Mouse (Mus musculus) stomach, postnatal 0 days (tissue): Measurements from ENCODE around the gene Slc6a15. TPM values are rescaled to one million over a fixed set of nuclear protein-coding genes. Genes with fewer than 3 reads are reported as not detected.

Experiments
- ATAC-seq: fragments of 200-750 bp; cut with Nextera tagmentation; 2 replicates; pipeline ENCODE4 v1.8.0; 2017; ENCODE audit not compliant: low FRiP score, low TSS enrichment
- DNase-seq: peaks from one replicate; pipeline ENCODE4 v3.0.0-alpha.2; 2016; ENCODE audit warnings: low spot score
- H3K27ac ChIP-seq: fragments of 300-500 bp; sonication (generic); replicated peaks from 2 replicates; pipeline ENCODE4 v1.5.1; 2014; ENCODE audit warnings: mild to moderate bottlenecking, control low read depth
- H3K27me3 ChIP-seq: fragments of 300-500 bp; sonication (generic); 2 replicates; pipeline ENCODE4 v1.6.1; 2014; ENCODE audit warnings: low read length; ENCODE audit not compliant: control insufficient read depth, insufficient read depth
- H3K36me3 ChIP-seq: fragments of 300-500 bp; sonication (generic); 2 replicates; pipeline ENCODE4 v1.6.1; 2014; ENCODE audit warnings: low read length, mixed read lengths; ENCODE audit not compliant: control insufficient read depth, insufficient read depth
- H3K4me1 ChIP-seq: fragments of 300-500 bp; sonication (generic); replicated peaks from 2 replicates; pipeline ENCODE4 v1.6.1; 2014; ENCODE audit warnings: antibody characterized with exemption; ENCODE audit not compliant: control insufficient read depth, insufficient read depth
- H3K4me2 ChIP-seq: fragments of 300-500 bp; sonication (generic); replicated peaks from 2 replicates; pipeline ENCODE4 v1.6.1; 2014; ENCODE audit warnings: low read depth, mild to moderate bottlenecking, control low read depth, moderate library complexity
- H3K4me3 ChIP-seq: fragments of 300-500 bp; sonication (generic); 2 replicates; pipeline ENCODE4 v1.5.1; 2014; ENCODE audit warnings: low read depth, low read length, control low read depth
- H3K9ac ChIP-seq: fragments of 300-500 bp; sonication (generic); 2 replicates; pipeline ENCODE4 v1.6.1; 2014; ENCODE audit warnings: mild to moderate bottlenecking, low read length, control low read depth, mixed read lengths
- H3K9me3 ChIP-seq: fragments of 300-500 bp; sonication (generic); 2 replicates; pipeline ENCODE4 v1.6.1; 2016; ENCODE audit warnings: low read length; ENCODE audit not compliant: control insufficient read depth
- CTCF ChIP-seq: IDR thresholded peaks from 2 replicates; pipeline ENCODE4 v1.5.1; 2016; ENCODE audit warnings: antibody characterized with exemption, low read depth, mild to moderate bottlenecking, moderate library complexity
- EP300 ChIP-seq: optimal IDR thresholded peaks from 2 replicates; pipeline ENCODE3; 2016; ENCODE audit warnings: antibody characterized with exemption
- WGBS: fragments of 180-500 bp; shearing (Covaris S2); extraction: QIAGEN DNeasy Blood & Tissue Kit; methylation state at CpG from one replicate; pipeline ENCODE4 v1.1.7; 2014; 5-methylcytosine and 5-hydroxymethylcytosine counted together
- polyA plus RNA-seq: library from polyadenylated mRNA; unstranded; fragments of >200 nt; fragmentation: Nextera tagmentation; extraction: Ambion mirVana; gene quantifications from 2 replicates; pipeline ENCODE4 v1.2.1, GENCODE M21; 2015

The Slc6a15 gene
- polyA plus RNA-seq, 1 experiment from 2014 or later, result 1.9 TPM

DNA sequence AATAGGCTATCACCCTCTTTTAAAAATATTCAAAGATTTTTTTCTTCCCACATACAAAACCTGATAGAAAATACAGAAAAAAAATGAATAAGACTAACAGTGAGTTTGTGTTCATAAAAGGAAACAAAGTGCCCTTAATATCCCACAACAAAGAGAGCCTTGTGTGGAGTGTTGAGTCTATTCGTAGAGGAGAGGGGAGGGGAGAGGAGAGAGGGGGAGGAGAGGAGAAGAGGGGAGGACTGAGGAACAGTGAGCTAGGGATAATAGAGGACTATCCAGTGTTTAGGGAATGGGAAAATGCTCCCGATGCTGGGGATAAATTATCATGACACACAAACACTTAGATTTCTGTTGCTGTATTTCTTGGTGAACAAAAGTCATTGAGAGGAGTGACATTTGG is 80.8 kb downstream of the Slc6a15 start:
- Histone ChIP-seq H3K9ac (no peak overlapping the region), H3K4me1 (no peaks in the 10 kb centered on the region), H3K27me3 (no peaks in the 10 kb centered on the region), H3K4me3 (no peak overlapping the region), H3K27ac (no peak overlapping the region), H3K36me3 (no peaks in the 10 kb centered on the region), H3K4me2 (no peak overlapping the region), H3K9me3 (no peaks in the 10 kb centered on the region)
- ATAC-seq (no peak), DNase-seq (no peak)
- 55% methylated on average over 2 of the region's 2 CpGs for WGBS
- TF ChIP-seq CTCF (no peak), EP300 (no peak)

DNA sequence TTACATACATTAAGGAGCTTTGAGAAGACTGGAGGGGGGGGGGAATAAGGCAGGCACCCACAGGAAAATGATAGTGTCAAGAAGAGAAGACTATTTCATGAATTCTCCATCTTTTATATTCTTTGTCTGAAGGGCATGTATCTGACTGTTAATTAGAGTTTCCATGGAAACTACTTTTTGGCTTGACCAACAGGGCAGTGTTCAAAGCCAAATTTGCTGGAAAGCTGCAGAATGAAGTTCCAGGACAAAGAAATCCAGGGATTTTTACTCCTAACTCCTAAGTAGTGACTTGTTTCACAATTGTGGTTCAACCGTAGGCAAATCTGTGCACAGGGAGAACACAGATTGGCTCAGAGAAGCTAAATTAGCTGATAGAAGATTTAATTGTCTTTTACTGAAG is 90.3 kb downstream of the Slc6a15 start:
- Histone ChIP-seq H3K9ac (no peak overlapping the region), H3K36me3 (no peaks in the 10 kb centered on the region), H3K4me1 (no peaks in the 10 kb centered on the region), H3K9me3 (no peaks in the 10 kb centered on the region), H3K4me2 (no peak overlapping the region), H3K27ac (no peak overlapping the region), H3K27me3 (no peaks in the 10 kb centered on the region), H3K4me3 (no peak overlapping the region)
- ATAC-seq (no peak), DNase-seq (no peak)
- WGBS, result 90% methylated on average over 1 of the region's 1 CpGs
- no peak for TF ChIP-seq CTCF
- no peak for TF ChIP-seq EP300

Other genes starting within 250 kb of the Slc6a15 start
- gene Lrriq1, start 131.5 kb upstream of the Slc6a15 start, polyA plus RNA-seq, result 0.10 and 0.11 TPM in 2 replicates